In genomic region chr6:86497071-86497815, GRCm38 (mm10) we compare ENCODE assay signal across 8 mouse cellular contexts. TPM values are rescaled to one million over a fixed set of nuclear protein-coding genes. Genes with fewer than 3 reads are reported as not detected.
DNase-seq lines count a peak whose midpoint lies in the region; ATAC-seq and TF ChIP-seq lines count a peak whose summit lies in the region.

No protein-coding gene starts in this region.

- peak overlapping the region; percentile 34 for H3K4me3 ChIP-seq in limb, embryonic 13.5 days
- no peak overlapping the region for H3K4me3 ChIP-seq in midbrain, embryonic 15.5 days

- peak overlapping the region; percentile 67; the same call in 1 of the 2 replicates for H3K27ac ChIP-seq in limb, embryonic 13.5 days
- H3K27ac ChIP-seq in midbrain, embryonic 15.5 days = no peak overlapping the region

- peaks cover 39% of the 10 kb centered on the region for H3K4me1 ChIP-seq in limb, embryonic 13.5 days
- no peaks in the 10 kb centered on the region for H3K4me1 ChIP-seq in midbrain, embryonic 15.5 days

- ATAC-seq in limb, embryonic 13.5 days (ENCODE audit: low FRiP score, low read depth) = peak; percentile 41; the same call in 1 of the 2 replicates
- ATAC-seq in midbrain, embryonic 15.5 days (replicated peaks) = no peak

- H3K27me3 ChIP-seq in limb, embryonic 13.5 days = no peaks in the 10 kb centered on the region
- no peaks in the 10 kb centered on the region for H3K27me3 ChIP-seq in midbrain, embryonic 15.5 days (replicated peaks)

- H3K4me2 ChIP-seq in limb, embryonic 13.5 days (replicated peaks) = peak overlapping the region; percentile 56
- H3K4me2 ChIP-seq in midbrain, embryonic 15.5 days = 0 out of 2 replicates have a peak overlapping the region, but pooled peaks have one; percentile 3

- DNase-seq in adrenal gland, adult (ENCODE audit: inconsistent age in 2 of 2, low spot score in 1 of 2) = peak; percentile 76 to 88
- DNase-seq in adrenal gland, adult 8-10 months = no peak
- no peak for DNase-seq in brain, embryonic 14.5 days (ENCODE audit: low read depth)
- DNase-seq in heart, postnatal 4 days = peak; percentile 57
- DNase-seq in left cerebral cortex, postnatal 25 days (ENCODE audit: low spot score in 2 of 2) = no peak
- DNase-seq in Muller cell, postnatal 12 days (ENCODE audit: inconsistent ontology term) = no peak

- no peak for TF ChIP-seq POLR2A in brain, embryonic 14.5 days (IDR thresholded peaks at IDR 0.05; ENCODE audit: borderline replicate concordance, extremely low read depth, insufficient read depth, insufficient read length, poor library complexity, severe bottlenecking)

- H3K9ac ChIP-seq in limb, embryonic 13.5 days = peak overlapping the region; percentile 62
- no peak overlapping the region for H3K9ac ChIP-seq in midbrain, embryonic 15.5 days

- WGBS in limb, embryonic 13.5 days = 16% methylated on average over 13 of the region's 13 CpGs
- 30% methylated on average over 13 of the region's 13 CpGs for WGBS in midbrain, embryonic 15.5 days

- H3K36me3 ChIP-seq in limb, embryonic 13.5 days = no peaks in the 10 kb centered on the region
- no peaks in the 10 kb centered on the region for H3K36me3 ChIP-seq in midbrain, embryonic 15.5 days (replicated peaks)

- intact Hi-C loops in left cerebral cortex, postnatal 25 days (cut with DNase I) = no loop called here

- no peaks in the 10 kb centered on the region for H3K9me3 ChIP-seq in limb, embryonic 13.5 days
- H3K9me3 ChIP-seq in midbrain, embryonic 15.5 days = no peaks in the 10 kb centered on the region

- 0 out of 2 replicates have a peak, but pooled peaks have one; percentile 5 for TF ChIP-seq CTCF in brain, embryonic 14.5 days (IDR thresholded peaks at IDR 0.05; ENCODE audit: borderline replicate concordance, extremely low read depth, insufficient read depth, insufficient read length)

RNA-seq across cellular contexts. Expression of gene Pcbp1, which starts 28.9 kb away (rescaled TPM):
- total RNA-seq in adrenal gland, adult 8-10 months (2022) = 100 to 1,000 TPM; 286 to 319 (median 308) TPM
- 240 and 297 TPM in 2 replicates for polyA plus RNA-seq in brain, embryonic 14.5 days (2012; rRNA removed)
- 100 to 1,000 TPM; 227 to 230 TPM for total RNA-seq in heart, postnatal 4 days (2021)
- polyA plus RNA-seq in limb, embryonic 13.5 days (2015; fragmentation: Nextera tagmentation; extraction: Ambion mirVana) = 454 and 479 TPM in 2 replicates
- polyA plus RNA-seq in midbrain, embryonic 15.5 days (2015; fragmentation: Nextera tagmentation; extraction: Ambion mirVana) = 339 and 344 TPM in 2 replicates
- total RNA-seq in left cerebral cortex, postnatal 25 days (2021) = 100 to 1,000 TPM; 183 to 189 TPM

RNA-seq across cellular contexts. Expression of gene C87436, which starts 59.1 kb away (rescaled TPM):
- total RNA-seq in adrenal gland, adult 8-10 months (2022) = 10 to 100 TPM; 22.4 to 27.7 (median 24.8) TPM
- 18.0 and 21.2 TPM in 2 replicates for polyA plus RNA-seq in brain, embryonic 14.5 days (2012; rRNA removed)
- 10 to 100 TPM; 10.4 to 11.2 TPM for total RNA-seq in heart, postnatal 4 days (2021)
- polyA plus RNA-seq in limb, embryonic 13.5 days (2015; fragmentation: Nextera tagmentation; extraction: Ambion mirVana) = 25.2 and 25.4 TPM in 2 replicates
- 25.2 and 25.8 TPM in 2 replicates for polyA plus RNA-seq in midbrain, embryonic 15.5 days (2015; fragmentation: Nextera tagmentation; extraction: Ambion mirVana)
- total RNA-seq in left cerebral cortex, postnatal 25 days (2021) = 10 to 100 TPM; 19.2 to 19.5 TPM

Comparison
In these comparisons a context has a peak if more than half of its experiments do, and no peak if none do; other contexts are left out.
1. DNase-seq: peak in adrenal gland, adult (2 of 2) and heart, postnatal 4 days (single experiment); none in adrenal gland, adult 8-10 months (single experiment), brain, embryonic 14.5 days (single experiment), left cerebral cortex, postnatal 25 days (0 of 2) and Muller cell, postnatal 12 days (single experiment).